Mouse (Mus musculus): ENCODE data around the gene Tomm6. TPM values are rescaled to one million over a fixed set of nuclear protein-coding genes. Genes with fewer than 3 reads are reported as not detected.
"Not testable (repeated sequence)": the region's sequence is repeated elsewhere in the genome, so short reads cannot be mapped to it uniquely, and the experiment has no call there.

Gene Tomm6
- polyA plus RNA-seq, 1 experiment: 178 TPM

GRCm38 (mm10) chr17:47657901-47658300 lies 30.3 kb downstream of the Tomm6 start:
- no peak overlapping the region for H3K27ac ChIP-seq (ENCODE audit: control insufficient read depth, insufficient read depth, low read depth, low read length, poor library complexity)
- 86% methylated on average over 4 of the region's 4 CpGs for WGBS

DNA sequence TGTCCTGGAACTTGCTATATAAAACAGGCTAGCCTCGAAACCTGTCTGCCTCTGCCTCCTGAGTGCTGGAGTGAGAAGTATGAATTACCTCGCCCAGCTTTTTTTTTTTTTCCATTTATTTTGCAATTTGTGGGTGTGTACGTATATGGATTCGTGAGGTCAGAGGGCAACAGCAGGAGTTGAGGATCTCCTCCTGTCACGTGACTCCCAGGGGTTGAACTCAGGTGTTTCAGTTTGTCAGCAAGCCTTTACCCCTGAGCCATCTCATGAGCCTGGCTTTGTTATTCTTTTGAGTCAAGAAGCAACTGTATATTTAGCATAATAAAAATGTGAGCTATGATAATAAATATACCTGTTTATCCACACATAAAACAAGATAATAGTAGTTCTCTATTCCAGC lies 32.5 kb downstream of the Tomm6 start:
- WGBS: 74% methylated on average over 5 of the region's 5 CpGs
- TF ChIP-seq POLR2A (IDR thresholded peaks at IDR 0.05; ENCODE audit: borderline replicate concordance, control insufficient read depth, low read depth, low read length): no peak

More at GRCm38 (mm10) chr17:47657901-47658300, 30.3 kb downstream of the Tomm6 start:
- TF ChIP-seq CTCF (IDR thresholded peaks at IDR 0.05; ENCODE audit: control insufficient read depth, insufficient read depth, low read length) (no peak), POLR2A (IDR thresholded peaks at IDR 0.05; ENCODE audit: borderline replicate concordance, control insufficient read depth, low read depth, low read length) (no peak)
- Histone ChIP-seq H3K4me1 (ENCODE audit: control insufficient read depth, insufficient read depth, low read length) (no peaks in the 10 kb centered on the region), H3K4me3 (replicated peaks; ENCODE audit: control insufficient read depth, low read depth, low read length) (no peak overlapping the region)

GRCm38 (mm10) chr17:47654346-47654745 lies 33.8 kb downstream of the Tomm6 start:
- H3K4me3 ChIP-seq (replicated peaks; ENCODE audit: control insufficient read depth, low read depth, low read length); H3K27ac ChIP-seq (ENCODE audit: control insufficient read depth, insufficient read depth, low read depth, low read length, poor library complexity); H3K4me1 ChIP-seq (ENCODE audit: control insufficient read depth, insufficient read depth, low read length): not testable (repeated sequence)
- WGBS: 88% methylated on average over 8 of the region's 8 CpGs

More for the DNA sequence above, 32.5 kb downstream of the Tomm6 start:
- no peaks in the 10 kb centered on the region for H3K4me1 ChIP-seq (ENCODE audit: control insufficient read depth, insufficient read depth, low read length)
- no peak overlapping the region for H3K27ac ChIP-seq (ENCODE audit: control insufficient read depth, insufficient read depth, low read depth, low read length, poor library complexity)
- no peak overlapping the region for H3K4me3 ChIP-seq (replicated peaks; ENCODE audit: control insufficient read depth, low read depth, low read length)

- no peak overlapping the region for H3K27ac ChIP-seq (ENCODE audit: control insufficient read depth, insufficient read depth, low read depth, low read length, poor library complexity)
- H3K4me1 ChIP-seq (ENCODE audit: control insufficient read depth, insufficient read depth, low read length): no peaks in the 10 kb centered on the region
- no peak for TF ChIP-seq POLR2A (IDR thresholded peaks at IDR 0.05; ENCODE audit: borderline replicate concordance, control insufficient read depth, low read depth, low read length)
- no peak for TF ChIP-seq CTCF (IDR thresholded peaks at IDR 0.05; ENCODE audit: control insufficient read depth, insufficient read depth, low read length)
- H3K4me3 ChIP-seq (replicated peaks; ENCODE audit: control insufficient read depth, low read depth, low read length): no peak overlapping the region
- WGBS: 96% methylated on average over 2 of the region's 2 CpGs
Observed at GRCm38 (mm10) chr17:47651953-47652352, 36.2 kb downstream of the Tomm6 start.

DNA sequence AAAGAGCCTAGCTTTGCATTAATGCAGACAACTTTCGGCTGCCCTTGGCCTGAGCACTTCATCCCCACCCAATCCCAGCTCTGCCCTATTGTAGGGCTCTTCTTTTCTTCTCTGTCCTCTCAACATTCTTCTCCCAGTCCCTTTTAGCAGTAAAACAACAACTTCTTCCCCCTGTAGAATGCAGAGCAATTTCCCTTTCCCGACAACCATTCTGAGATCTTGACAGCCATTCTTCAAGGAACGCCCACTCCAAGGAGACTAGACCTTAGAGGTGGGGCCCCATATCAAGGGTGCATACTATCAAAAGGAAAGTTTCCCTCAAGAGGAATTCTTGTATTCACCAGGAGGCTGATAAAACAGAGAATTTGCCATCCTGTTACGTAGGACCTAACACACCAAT lies 39.2 kb downstream of the Tomm6 start:
- Histone ChIP-seq H3K4me3 (replicated peaks; ENCODE audit: control insufficient read depth, low read depth, low read length) (no peak overlapping the region), H3K4me1 (ENCODE audit: control insufficient read depth, insufficient read depth, low read length) (no peaks in the 10 kb centered on the region), H3K27ac (ENCODE audit: control insufficient read depth, insufficient read depth, low read depth, low read length, poor library complexity) (no peak overlapping the region)
- WGBS: 82% methylated on average over 4 of the region's 4 CpGs
- no peak for TF ChIP-seq POLR2A (IDR thresholded peaks at IDR 0.05; ENCODE audit: borderline replicate concordance, control insufficient read depth, low read depth, low read length)
- TF ChIP-seq CTCF (IDR thresholded peaks at IDR 0.05; ENCODE audit: control insufficient read depth, insufficient read depth, low read length): no peak

DNA sequence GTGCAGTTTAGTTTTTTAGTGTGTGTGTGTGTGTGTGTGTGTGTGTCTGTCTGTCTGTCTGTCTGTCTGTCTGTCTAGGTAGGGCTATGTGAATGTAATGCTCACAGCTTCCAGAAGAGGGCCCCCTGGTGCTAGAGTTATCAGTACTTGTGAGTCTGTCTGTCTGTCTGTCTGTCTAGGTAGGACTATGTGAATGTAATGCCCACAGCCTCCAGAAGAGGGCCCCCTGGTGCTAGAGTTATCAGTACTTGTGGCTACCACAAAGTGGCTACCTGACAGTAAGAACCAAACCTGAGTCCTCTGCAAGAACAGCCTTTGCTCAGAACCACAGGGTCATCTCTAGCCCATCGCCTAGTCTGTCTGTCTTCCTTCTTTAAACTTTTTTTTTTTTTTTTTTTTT lies 41.5 kb downstream of the Tomm6 start:
- no peak overlapping the region for H3K4me3 ChIP-seq (replicated peaks; ENCODE audit: control insufficient read depth, low read depth, low read length)
- no peak overlapping the region for H3K27ac ChIP-seq (ENCODE audit: control insufficient read depth, insufficient read depth, low read depth, low read length, poor library complexity)
- H3K4me1 ChIP-seq (ENCODE audit: control insufficient read depth, insufficient read depth, low read length): no peaks in the 10 kb centered on the region
- WGBS: 74% methylated on average over 1 of the region's 1 CpGs
- TF ChIP-seq CTCF (IDR thresholded peaks at IDR 0.05; ENCODE audit: control insufficient read depth, insufficient read depth, low read length) (peak; percentile 38), POLR2A (IDR thresholded peaks at IDR 0.05; ENCODE audit: borderline replicate concordance, control insufficient read depth, low read depth, low read length) (no peak)

- no peaks in the 10 kb centered on the region for H3K4me1 ChIP-seq (ENCODE audit: control insufficient read depth, insufficient read depth, low read length)
- TF ChIP-seq POLR2A (IDR thresholded peaks at IDR 0.05; ENCODE audit: borderline replicate concordance, control insufficient read depth, low read depth, low read length) (no peak), CTCF (IDR thresholded peaks at IDR 0.05; ENCODE audit: control insufficient read depth, insufficient read depth, low read length) (no peak)
- H3K27ac ChIP-seq (ENCODE audit: control insufficient read depth, insufficient read depth, low read depth, low read length, poor library complexity): no peak overlapping the region
- no peak overlapping the region for H3K4me3 ChIP-seq (replicated peaks; ENCODE audit: control insufficient read depth, low read depth, low read length)
- WGBS: 90% methylated on average over 2 of the region's 2 CpGs
Observed at GRCm38 (mm10) chr17:47642992-47643391, 45.2 kb downstream of the Tomm6 start.

Other genes with a start within 250 kb of the Tomm6 start
- gene Taf8, start 186.1 kb downstream of the Tomm6 start, polyA plus RNA-seq (2011; ENCODE audit: insufficient read depth, insufficient read length, low replicate concordance, missing spikeins): 15.6 and 32.2 TPM in 2 replicates
- gene Ccnd3, start 183.3 kb downstream of the Tomm6 start, polyA plus RNA-seq (2011; ENCODE audit: insufficient read depth, insufficient read length, low replicate concordance, missing spikeins): 356 and 417 TPM in 2 replicates
- 5.8 and 9.5 TPM in 2 replicates for gene Bysl, start 76.9 kb downstream of the Tomm6 start, polyA plus RNA-seq (2011; ENCODE audit: insufficient read depth, insufficient read length, low replicate concordance, missing spikeins)
- 18.0 and 21.2 TPM in 2 replicates for gene Med20, start 76.8 kb downstream of the Tomm6 start, polyA plus RNA-seq (2011; ENCODE audit: insufficient read depth, insufficient read length, low replicate concordance, missing spikeins)
- gene Gm20517, start 76.8 kb downstream of the Tomm6 start, polyA plus RNA-seq (2011; ENCODE audit: insufficient read depth, insufficient read length, low replicate concordance, missing spikeins): 3.0 and 5.1 TPM in 2 replicates
- 9.3 and 10.3 TPM in 2 replicates for gene Usp49, start 57.7 kb downstream of the Tomm6 start, polyA plus RNA-seq (2011; ENCODE audit: insufficient read depth, insufficient read length, low replicate concordance, missing spikeins)
- not detected in 2 replicates for gene Frs3, start 644 bp upstream of the Tomm6 start, polyA plus RNA-seq (2011; ENCODE audit: insufficient read depth, insufficient read length, low replicate concordance, missing spikeins)
- gene Gm21981, start 6.1 kb upstream of the Tomm6 start, polyA plus RNA-seq (2011; ENCODE audit: insufficient read depth, insufficient read length, low replicate concordance, missing spikeins): not detected in 2 replicates
- not detected in 2 replicates for gene Prickle4, start 6.3 kb upstream of the Tomm6 start, polyA plus RNA-seq (2011; ENCODE audit: insufficient read depth, insufficient read length, low replicate concordance, missing spikeins)
- gene Pgc, start 38.5 kb upstream of the Tomm6 start, polyA plus RNA-seq (2011; ENCODE audit: insufficient read depth, insufficient read length, low replicate concordance, missing spikeins): 1.1 TPM in 1 of 2 replicates, not detected in the other
- 22.6 and 43.7 TPM in 2 replicates for gene Tfeb, start 48.6 kb upstream of the Tomm6 start, polyA plus RNA-seq (2011; ENCODE audit: insufficient read depth, insufficient read length, low replicate concordance, missing spikeins)
- 4.2 and 4.8 TPM in 2 replicates for gene Mdfi, start 146.3 kb upstream of the Tomm6 start, polyA plus RNA-seq (2011; ENCODE audit: insufficient read depth, insufficient read length, low replicate concordance, missing spikeins)
- 10.2 and 14.6 TPM in 2 replicates for gene Foxp4, start 236.3 kb upstream of the Tomm6 start, polyA plus RNA-seq (2011; ENCODE audit: insufficient read depth, insufficient read length, low replicate concordance, missing spikeins)